Mouse (Mus musculus) MEL (cell line): ENCODE data around the gene 1700015G11Rik.

Experiments
- CTCF ChIP-seq, 3 experiments: IDR thresholded peaks in 2 of 3; conservative IDR thresholded peaks in 1 of 3; 2 replicates each; pipeline ENCODE4 v1.5.1; 2011 to 2012; ENCODE audit warnings: low read length in 3 of 3, low read depth in 2 of 3, mild to moderate bottlenecking in 2 of 3, improper control_type of control experiment in 1 of 3, inconsistent platforms in 1 of 3, mixed read lengths in 1 of 3, moderate library complexity in 1 of 3; ENCODE audit not compliant: control insufficient read depth in 1 of 3, insufficient read depth in 1 of 3, poor library complexity in 1 of 3, severe bottlenecking in 1 of 3
- GATA1 ChIP-seq: IDR thresholded peaks from 2 replicates; pipeline ENCODE4 v1.6.1; 2011; ENCODE audit warnings: low read depth, low read length, improper control_type of control experiment
- HCFC1 ChIP-seq: IDR thresholded peaks from 2 replicates; pipeline ENCODE4 v1.6.1; 2012; ENCODE audit warnings: low read depth, mild to moderate bottlenecking, inconsistent platforms, low read length, improper control_type of control experiment, moderate library complexity
- POLR2A ChIP-seq, 2 experiments: IDR thresholded peaks; 2 replicates each; pipeline ENCODE4 v1.6.1; 2011 to 2012; ENCODE audit warnings: low read length in 2 of 2, mild to moderate bottlenecking in 2 of 2, control low read depth in 1 of 2, improper control_type of control experiment in 1 of 2, low read depth in 1 of 2, moderate library complexity in 1 of 2; ENCODE audit not compliant: control insufficient read depth in 1 of 2, insufficient read depth in 1 of 2, poor library complexity in 1 of 2
- RAD21 ChIP-seq: IDR thresholded peaks from 2 replicates; pipeline ENCODE4 v1.6.1; 2011; ENCODE audit warnings: mild to moderate bottlenecking, low read depth, low read length, improper control_type of control experiment
- SIN3A ChIP-seq: IDR thresholded peaks from 2 replicates; pipeline ENCODE4 v1.6.1; 2012; ENCODE audit warnings: low read length, improper control_type of control experiment, inconsistent platforms
- TBP ChIP-seq: IDR thresholded peaks from 2 replicates; pipeline ENCODE4 v1.8.0; 2011; ENCODE audit warnings: low read depth, low read length, improper control_type of control experiment

GRCm38 (mm10) chr7:51962219-51962952 is 53.1 kb downstream of the 1700015G11Rik start:
- TF ChIP-seq GATA1: no peak
- TF ChIP-seq HCFC1: no peak
- no peak for TF ChIP-seq CTCF (IDR thresholded peaks at IDR 0.05 in 2 of 3, conservative IDR thresholded peaks at IDR 0.05 in 1 of 3; ENCODE audit: control insufficient read depth in 1 of 3, insufficient read depth in 1 of 3, low read depth in 2 of 3, low read length in 3 of 3, poor library complexity in 1 of 3, severe bottlenecking in 1 of 3)
- TF ChIP-seq RAD21: no peak
- no peak for TF ChIP-seq TBP
- TF ChIP-seq POLR2A (IDR thresholded peaks at IDR 0.05; ENCODE audit: control insufficient read depth in 1 of 2, insufficient read depth in 1 of 2, low read depth in 1 of 2, low read length in 2 of 2, poor library complexity in 1 of 2): no peak
- TF ChIP-seq SIN3A: no peak
